Mouse (Mus musculus): Measurements from ENCODE around the gene Ppp2r5e. TPM values are rescaled to one million over a fixed set of nuclear protein-coding genes. Genes with fewer than 3 reads are reported as not detected.

Ppp2r5e gene
- polyA plus RNA-seq, 1 experiment from 2014 or later = 9.4 TPM

- no peak for DNase-seq (ENCODE audit: low spot score)
- H3K36me3 ChIP-seq = 0 out of 2 replicates have a peak, but pooled peaks cover 5% of the 10 kb centered on the region
- H3K4me1 ChIP-seq = peaks cover 35% of the 10 kb centered on the region
- H3K27ac ChIP-seq = no peak overlapping the region
- H3K4me3 ChIP-seq = no peak overlapping the region
- 65% methylated on average over 3 of the region's 3 CpGs for WGBS
- H3K27me3 ChIP-seq (ENCODE audit: insufficient read depth, poor library complexity, severe bottlenecking) = no peaks in the 10 kb centered on the region
- H3K9me3 ChIP-seq = no peaks in the 10 kb centered on the region
Observed at GRCm38 (mm10) chr12:75524199-75524598, 71.8 kb downstream of the Ppp2r5e start.

GRCm38 (mm10) chr12:75522931-75523330, 73.1 kb downstream of the Ppp2r5e start:
- Histone ChIP-seq H3K27ac (no peak overlapping the region), H3K4me3 (no peak overlapping the region), H3K36me3 (0 out of 2 replicates have a peak, but pooled peaks cover 5% of the 10 kb centered on the region), H3K9me3 (no peaks in the 10 kb centered on the region), H3K27me3 (ENCODE audit: insufficient read depth, poor library complexity, severe bottlenecking) (no peaks in the 10 kb centered on the region), H3K4me1 (peaks cover 42% of the 10 kb centered on the region)
- no peak for DNase-seq (ENCODE audit: low spot score)
- WGBS = 77% methylated on average over 2 of the region's 2 CpGs

- WGBS = 60% methylated on average over 2 of the region's 2 CpGs
- no peak for DNase-seq (ENCODE audit: low spot score)
- H3K27me3 ChIP-seq (ENCODE audit: insufficient read depth, poor library complexity, severe bottlenecking) = no peaks in the 10 kb centered on the region
- H3K4me1 ChIP-seq = peaks cover 42% of the 10 kb centered on the region
- 0 out of 2 replicates have a peak overlapping the region, but pooled peaks have one; percentile 1 for H3K27ac ChIP-seq
- H3K9me3 ChIP-seq = no peaks in the 10 kb centered on the region
- no peak overlapping the region for H3K4me3 ChIP-seq
- 0 out of 2 replicates have a peak, but pooled peaks cover 5% of the 10 kb centered on the region for H3K36me3 ChIP-seq
Observed at GRCm38 (mm10) chr12:75522360-75522759, 73.7 kb downstream of the Ppp2r5e start.

GRCm38 (mm10) chr12:75520395-75520794, 75.7 kb downstream of the Ppp2r5e start:
- 0 out of 2 replicates have a peak, but pooled peaks cover 2% of the 10 kb centered on the region for H3K36me3 ChIP-seq
- no peak for DNase-seq (ENCODE audit: low spot score)
- no peak overlapping the region for H3K4me3 ChIP-seq
- no peak overlapping the region for H3K27ac ChIP-seq
- 74% methylated on average over 3 of the region's 3 CpGs for WGBS
- no peaks in the 10 kb centered on the region for H3K27me3 ChIP-seq (ENCODE audit: insufficient read depth, poor library complexity, severe bottlenecking)
- peaks cover 58% of the 10 kb centered on the region for H3K4me1 ChIP-seq
- H3K9me3 ChIP-seq = no peaks in the 10 kb centered on the region

- H3K36me3 ChIP-seq = 0 out of 2 replicates have a peak, but pooled peaks cover 5% of the 10 kb centered on the region
- WGBS = 82% methylated on average over 10 of the region's 10 CpGs
- H3K27ac ChIP-seq = no peak overlapping the region
- no peaks in the 10 kb centered on the region for H3K27me3 ChIP-seq (ENCODE audit: insufficient read depth, poor library complexity, severe bottlenecking)
- H3K9me3 ChIP-seq = no peaks in the 10 kb centered on the region
- H3K4me3 ChIP-seq = no peak overlapping the region
- DNase-seq (ENCODE audit: low spot score) = no peak
- H3K4me1 ChIP-seq = peaks cover 58% of the 10 kb centered on the region
Observed at GRCm38 (mm10) chr12:75519181-75519940, 76.7 kb downstream of the Ppp2r5e start.

- Histone ChIP-seq H3K36me3 (0 out of 2 replicates have a peak, but pooled peaks cover 5% of the 10 kb centered on the region), H3K4me3 (no peak overlapping the region), H3K4me1 (peaks cover 37% of the 10 kb centered on the region), H3K27me3 (ENCODE audit: insufficient read depth, poor library complexity, severe bottlenecking) (no peaks in the 10 kb centered on the region), H3K27ac (peak overlapping the region; percentile 10; the same call in 1 of the 2 replicates), H3K9me3 (no peaks in the 10 kb centered on the region)
- no peak for DNase-seq (ENCODE audit: low spot score)
- 57% methylated on average over 10 of the region's 10 CpGs for WGBS
Observed at GRCm38 (mm10) chr12:75515301-75515906, 80.6 kb downstream of the Ppp2r5e start.

GRCm38 (mm10) chr12:75511520-75511919, 84.5 kb downstream of the Ppp2r5e start:
- DNase-seq (ENCODE audit: low spot score) = no peak
- no peak overlapping the region for H3K4me3 ChIP-seq
- 0 out of 2 replicates have a peak, but pooled peaks cover 10% of the 10 kb centered on the region for H3K36me3 ChIP-seq
- H3K9me3 ChIP-seq = no peaks in the 10 kb centered on the region
- peaks cover 15% of the 10 kb centered on the region for H3K4me1 ChIP-seq
- 91% methylated on average over 2 of the region's 2 CpGs for WGBS
- H3K27me3 ChIP-seq (ENCODE audit: insufficient read depth, poor library complexity, severe bottlenecking) = no peaks in the 10 kb centered on the region
- H3K27ac ChIP-seq = no peak overlapping the region

GRCm38 (mm10) chr12:75504991-75505650, 90.9 kb downstream of the Ppp2r5e start:
- H3K4me1 ChIP-seq = peaks cover 21% of the 10 kb centered on the region
- H3K36me3 ChIP-seq = 0 out of 2 replicates have a peak, but pooled peaks cover 5% of the 10 kb centered on the region
- no peak overlapping the region for H3K4me3 ChIP-seq
- H3K9me3 ChIP-seq = no peaks in the 10 kb centered on the region
- H3K27ac ChIP-seq = no peak overlapping the region
- 55% methylated on average over 6 of the region's 6 CpGs for WGBS
- H3K27me3 ChIP-seq (ENCODE audit: insufficient read depth, poor library complexity, severe bottlenecking) = no peaks in the 10 kb centered on the region
- no peak for DNase-seq (ENCODE audit: low spot score)

GRCm38 (mm10) chr12:75502664-75503063, 93.4 kb downstream of the Ppp2r5e start:
- 76% methylated on average over 4 of the region's 4 CpGs for WGBS
- 0 out of 2 replicates have a peak, but pooled peaks cover 3% of the 10 kb centered on the region for H3K36me3 ChIP-seq
- H3K27ac ChIP-seq = no peak overlapping the region
- no peaks in the 10 kb centered on the region for H3K9me3 ChIP-seq
- DNase-seq (ENCODE audit: low spot score) = no peak
- H3K27me3 ChIP-seq (ENCODE audit: insufficient read depth, poor library complexity, severe bottlenecking) = no peaks in the 10 kb centered on the region
- peaks cover 21% of the 10 kb centered on the region for H3K4me1 ChIP-seq
- H3K4me3 ChIP-seq = no peak overlapping the region

- 90% methylated on average over 1 of the region's 1 CpGs for WGBS
- no peak overlapping the region for H3K4me3 ChIP-seq
- no peaks in the 10 kb centered on the region for H3K9me3 ChIP-seq
- no peak for DNase-seq (ENCODE audit: low spot score)
- H3K4me1 ChIP-seq = peaks cover 9% of the 10 kb centered on the region; the same call in 1 of the 2 replicates
- no peak overlapping the region for H3K27ac ChIP-seq
- H3K27me3 ChIP-seq (ENCODE audit: insufficient read depth, poor library complexity, severe bottlenecking) = no peaks in the 10 kb centered on the region
- no peaks in the 10 kb centered on the region for H3K36me3 ChIP-seq
Observed at GRCm38 (mm10) chr12:75497698-75498097, 98.3 kb downstream of the Ppp2r5e start.

- H3K9me3 ChIP-seq = no peaks in the 10 kb centered on the region
- 90% methylated on average over 3 of the region's 3 CpGs for WGBS
- H3K4me3 ChIP-seq = no peak overlapping the region
- H3K27me3 ChIP-seq (ENCODE audit: insufficient read depth, poor library complexity, severe bottlenecking) = no peaks in the 10 kb centered on the region
- DNase-seq (ENCODE audit: low spot score) = no peak
- peaks cover 7% of the 10 kb centered on the region; the same call in 1 of the 2 replicates for H3K4me1 ChIP-seq
- H3K36me3 ChIP-seq = no peaks in the 10 kb centered on the region; the same call in 1 of the 2 replicates
- no peak overlapping the region for H3K27ac ChIP-seq
Observed at GRCm38 (mm10) chr12:75495636-75496035, 100.4 kb downstream of the Ppp2r5e start.

GRCm38 (mm10) chr12:75494643-75495042, 101.4 kb downstream of the Ppp2r5e start:
- Histone ChIP-seq H3K4me3 (no peak overlapping the region), H3K27me3 (ENCODE audit: insufficient read depth, poor library complexity, severe bottlenecking) (no peaks in the 10 kb centered on the region), H3K4me1 (peaks cover 7% of the 10 kb centered on the region; the same call in 1 of the 2 replicates), H3K9me3 (no peaks in the 10 kb centered on the region), H3K36me3 (peaks cover 5% of the 10 kb centered on the region; the same call in 1 of the 2 replicates), H3K27ac (no peak overlapping the region)
- 84% methylated on average over 3 of the region's 3 CpGs for WGBS
- DNase-seq (ENCODE audit: low spot score) = no peak

Measured in heart, embryonic 10.5 days (tissue).